Mouse (Mus musculus) CH12.LX (cell line): ENCODE results near the gene Sort1.

Source experiments
- CHD1 ChIP-seq: IDR thresholded peaks from 2 replicates; pipeline ENCODE4 v1.6.1; 2012; ENCODE audit warnings: low read depth, low read length, improper control_type of control experiment, inconsistent platforms
- CTCF ChIP-seq, 2 experiments: IDR thresholded peaks in 1 of 2; conservative IDR thresholded peaks in 1 of 2; 2 replicates each; pipeline ENCODE4 v1.5.1; 2011 to 2012; ENCODE audit warnings: low read depth in 2 of 2, low read length in 2 of 2, improper control_type of control experiment in 1 of 2, inconsistent platforms in 1 of 2, mild to moderate bottlenecking in 1 of 2, moderate library complexity in 1 of 2
- E2F4 ChIP-seq: IDR thresholded peaks from 2 replicates; pipeline ENCODE4 v1.6.1; 2011; ENCODE audit warnings: low read depth, low read length, improper control_type of control experiment; ENCODE audit not compliant: insufficient replicate concordance
- EP300 ChIP-seq: IDR thresholded peaks from 2 replicates; pipeline ENCODE4 v1.6.1; 2011; ENCODE audit warnings: low read length, improper control_type of control experiment
- ETS1 ChIP-seq: conservative IDR thresholded peaks from 2 replicates; pipeline ENCODE4 v1.6.1; 2012; ENCODE audit warnings: low read depth, mild to moderate bottlenecking, inconsistent platforms, low read length, improper control_type of control experiment, moderate library complexity
- MAX ChIP-seq: IDR thresholded peaks from 2 replicates; pipeline ENCODE4 v1.6.1; 2011; ENCODE audit warnings: low read length, improper control_type of control experiment
- NRF1 ChIP-seq: IDR thresholded peaks from 2 replicates; pipeline ENCODE4 v1.6.1; 2014; ENCODE audit warnings: low read depth, mild to moderate bottlenecking, inconsistent platforms, low read length, improper control_type of control experiment, moderate library complexity
- POLR2A ChIP-seq: IDR thresholded peaks from 2 replicates; pipeline ENCODE4 v1.6.1; 2011; ENCODE audit warnings: low read depth, mild to moderate bottlenecking, improper control_type of control experiment, low read length

GRCm38 (mm10) chr3:108297050-108297419 is 13.2 kb downstream of the Sort1 start:
- TF ChIP-seq ETS1 (no peak), EP300 (no peak), CTCF (conservative IDR thresholded peaks at IDR 0.05 in 1 of 2, IDR thresholded peaks at IDR 0.05 in 1 of 2; ENCODE audit: low read depth in 2 of 2, low read length in 2 of 2) (no peak), NRF1 (no peak), CHD1 (no peak), MAX (no peak), E2F4 (no peak), POLR2A (no peak)
